ENCODE assay signal across 24 mouse cellular contexts in genomic region chr8:111713817-111714216, GRCm38 (mm10). TPM values are rescaled to one million over a fixed set of nuclear protein-coding genes. Genes with fewer than 3 reads are reported as not detected.
DNase-seq lines count a peak whose midpoint lies in the region; ATAC-seq and TF ChIP-seq lines count a peak whose summit lies in the region.
"Had no signal": no experiment of that assay in that cellular context is flagged by ENCODE, and none has a peak within 500 bp of the region (broad histone marks: within the 10 kb centered on the region; RNA-seq: fewer than 3 reads in every experiment).

No protein-coding gene starts in this region.

- 93% methylated on average over 25 of the region's 25 CpGs for WGBS in intestine, postnatal 0 days
- WGBS in intestine, embryonic 16.5 days: 92% methylated on average over 25 of the region's 25 CpGs

- TF ChIP-seq CTCF in intestine, postnatal 0 days (IDR thresholded peaks at IDR 0.05; ENCODE audit: low read depth): peak; percentile 17; the same call in 1 of the 2 replicates
- TF ChIP-seq CTCF in E14TG2a.4 (conservative IDR thresholded peaks at IDR 0.05; ENCODE audit: low read length): no peak

- H3K4me2 ChIP-seq in intestine, postnatal 0 days (replicated peaks; ENCODE audit: low read depth): no peak overlapping the region
- no peak overlapping the region for H3K4me2 ChIP-seq in intestine, embryonic 16.5 days (ENCODE audit: low read depth, low read length)
- H3K4me2 ChIP-seq: embryonic facial prominence, embryonic 12.5 days; forebrain, embryonic 13.5 days; limb, embryonic 13.5 days; liver, embryonic 13.5 days; lung, embryonic 15.5 days; midbrain, embryonic 12.5 days; neural tube, embryonic 12.5 days had no signal

- no peak for ATAC-seq in intestine, postnatal 0 days
- ATAC-seq in intestine, embryonic 16.5 days: no peak
- ATAC-seq: forebrain, embryonic 13.5 days; hindbrain, postnatal 0 days had no signal

- H3K9ac ChIP-seq in intestine, postnatal 0 days (ENCODE audit: low read depth, low read length): no peak overlapping the region
- H3K9ac ChIP-seq in intestine, embryonic 16.5 days (ENCODE audit: low read depth, low read length): no peak overlapping the region
- H3K9ac ChIP-seq: embryonic facial prominence, embryonic 12.5 days; forebrain, embryonic 13.5 days; limb, embryonic 13.5 days; liver, embryonic 13.5 days; lung, embryonic 15.5 days; midbrain, embryonic 12.5 days; neural tube, embryonic 12.5 days had no signal

- H3K9me3 ChIP-seq in intestine, postnatal 0 days (ENCODE audit: control insufficient read depth): no peaks in the 10 kb centered on the region
- no peaks in the 10 kb centered on the region for H3K9me3 ChIP-seq in intestine, embryonic 16.5 days (ENCODE audit: control insufficient read depth, low read length)
- no peaks in the 10 kb centered on the region for H3K9me3 ChIP-seq in E14TG2a.4 (ENCODE audit: low read length)
- H3K9me3 ChIP-seq: embryonic facial prominence, embryonic 12.5 days; forebrain, embryonic 13.5 days; heart, embryonic 10.5 days; hindbrain, embryonic 10.5 days; limb, embryonic 13.5 days; liver, embryonic 13.5 days; lung, embryonic 15.5 days; midbrain, embryonic 12.5 days; neural tube, embryonic 12.5 days had no signal

- peaks cover 69% of the 10 kb centered on the region for H3K36me3 ChIP-seq in intestine, postnatal 0 days (ENCODE audit: control insufficient read depth, insufficient read depth)
- peaks cover 35% of the 10 kb centered on the region for H3K36me3 ChIP-seq in intestine, embryonic 16.5 days (ENCODE audit: control insufficient read depth, insufficient read depth, low read length)
- peaks cover 99% of the 10 kb centered on the region for H3K36me3 ChIP-seq in E14TG2a.4 (ENCODE audit: insufficient read depth, low read length)

- H3K27me3 ChIP-seq in intestine, postnatal 0 days (replicated peaks; ENCODE audit: control insufficient read depth, insufficient read depth, low read length): no peaks in the 10 kb centered on the region
- H3K27me3 ChIP-seq in intestine, embryonic 16.5 days (replicated peaks; ENCODE audit: control insufficient read depth, insufficient read depth, low read length): no peaks in the 10 kb centered on the region
- no peaks in the 10 kb centered on the region for H3K27me3 ChIP-seq in E14TG2a.4 (ENCODE audit: insufficient read depth, low read length)
- H3K27me3 ChIP-seq: CH12.LX; embryonic facial prominence, embryonic 12.5 days; forebrain, embryonic 13.5 days; limb, embryonic 13.5 days; lung, embryonic 15.5 days; midbrain, embryonic 12.5 days; neural tube, embryonic 12.5 days had no signal

- H3K4me3 ChIP-seq in intestine, postnatal 0 days (ENCODE audit: low read depth, low read length): no peak overlapping the region
- H3K4me3 ChIP-seq in intestine, embryonic 16.5 days (ENCODE audit: low read length): no peak overlapping the region
- H3K4me3 ChIP-seq in E14TG2a.4 (replicated peaks; ENCODE audit: low read length): peak overlapping the region; percentile 57
- H3K4me3 ChIP-seq: embryonic facial prominence, embryonic 12.5 days; erythroblast, embryonic 14.5 days; forebrain, embryonic 13.5 days; heart, embryonic 10.5 days; hindbrain, embryonic 10.5 days; limb, embryonic 13.5 days; liver, embryonic 13.5 days; lung, embryonic 15.5 days; midbrain, embryonic 12.5 days; neural tube, embryonic 12.5 days had no signal

- H3K27ac ChIP-seq in intestine, postnatal 0 days (ENCODE audit: low read depth, low read length): no peak overlapping the region
- H3K27ac ChIP-seq in intestine, embryonic 16.5 days (ENCODE audit: low read length): no peak overlapping the region
- H3K27ac ChIP-seq: embryonic facial prominence, embryonic 12.5 days; forebrain, embryonic 13.5 days; heart, embryonic 10.5 days; hindbrain, embryonic 10.5 days; hindbrain, postnatal 0 days; limb, embryonic 13.5 days; liver, embryonic 13.5 days; lung, embryonic 15.5 days; midbrain, embryonic 12.5 days; neural tube, embryonic 12.5 days had no signal

- peaks cover 6% of the 10 kb centered on the region; the same call in 1 of the 2 replicates for H3K4me1 ChIP-seq in intestine, postnatal 0 days (replicated peaks; ENCODE audit: control insufficient read depth, insufficient read depth, low read length)
- peaks cover 34% of the 10 kb centered on the region for H3K4me1 ChIP-seq in intestine, embryonic 16.5 days (ENCODE audit: control insufficient read depth, insufficient read depth, low read length)
- peaks cover 83% of the 10 kb centered on the region for H3K4me1 ChIP-seq in E14TG2a.4 (replicated peaks; ENCODE audit: low read depth, low read length)

- peak; percentile 49 for DNase-seq in cerebellum, adult 11-12 months
- no peak for DNase-seq in cerebellum, postnatal 36 days
- peak; percentile 60 for DNase-seq in cerebellum, postnatal 10 days
- DNase-seq in right cerebral cortex, postnatal 10 days (ENCODE audit: low spot score in 2 of 2): no peak
- DNase-seq: adrenal gland, postnatal 25 days; layer of hippocampus, postnatal 36 days; liver, embryonic 13.5 days; thymus, adult 2 months had no signal

RNA-seq across cellular contexts. Expression of gene Ctrb1, which starts 23.0 kb away (rescaled TPM):
- polyA plus RNA-seq in intestine, postnatal 0 days (2015; fragmentation: Nextera tagmentation; extraction: Ambion mirVana): 75.8 and 118 TPM in 2 replicates
- polyA plus RNA-seq in intestine, embryonic 16.5 days (2015; fragmentation: Nextera tagmentation; extraction: Ambion mirVana): 1,904 and 2,500 TPM in 2 replicates
- polyA plus RNA-seq: embryonic facial prominence, embryonic 12.5 days; erythroblast, embryonic 14.5 days; heart, embryonic 10.5 days; heart, postnatal 0 days; hindbrain, embryonic 10.5 days; hindbrain, postnatal 0 days; kidney, embryonic 14.5 days; midbrain, embryonic 12.5 days; neural tube, embryonic 12.5 days had no signal

RNA-seq across cellular contexts. Expression of gene Bcar1, which starts 29.8 kb away (rescaled TPM):
- 38.8 and 41.1 TPM in 2 replicates for polyA plus RNA-seq in intestine, postnatal 0 days (2015; fragmentation: Nextera tagmentation; extraction: Ambion mirVana)
- polyA plus RNA-seq in intestine, embryonic 16.5 days (2015; fragmentation: Nextera tagmentation; extraction: Ambion mirVana): 44.6 and 48.5 TPM in 2 replicates

Comparison
In these comparisons a context has a peak if more than half of its experiments do, and no peak if none do; other contexts are left out.
1. DNase-seq: peak in cerebellum, adult 11-12 months (single experiment) and cerebellum, postnatal 10 days (2 of 2); none in cerebellum, postnatal 36 days (0 of 2) and right cerebral cortex, postnatal 10 days (0 of 2).
2. RNA of gene Ctrb1, which starts 23.0 kb away (polyA plus RNA-seq): 1,904 to 2,500 TPM in intestine, embryonic 16.5 days; 75.8 to 118 TPM in intestine, postnatal 0 days; every median in the first group is over 10 times any median in the second.